Mouse (Mus musculus) heart, postnatal 0 days (tissue): Measurements from ENCODE around the gene Zbtb1.

Source experiments
- CTCF ChIP-seq: IDR thresholded peaks from 2 replicates; pipeline ENCODE4 v1.5.1; 2016; ENCODE audit warnings: antibody characterized with exemption, control low read depth, low read depth
- EP300 ChIP-seq: IDR thresholded peaks from 2 replicates; pipeline ENCODE4 v1.6.1; 2016; ENCODE audit warnings: antibody characterized with exemption, low read depth

GRCm38 (mm10) chr12:76335641-76336040 is 34.4 kb upstream of the Zbtb1 start:
- no peak for TF ChIP-seq CTCF
- no peak for TF ChIP-seq EP300
